8 mouse cellular contexts compared by ENCODE assay signal in genomic region chr5:138256966-138257584, GRCm38 (mm10). TPM values are rescaled to one million over a fixed set of nuclear protein-coding genes. Genes with fewer than 3 reads are reported as not detected.
DNase-seq lines count a peak whose midpoint lies in the region; ATAC-seq lines count a peak whose summit lies in the region.

No protein-coding gene starts in this region.

- peak; percentile 54 for DNase-seq in layer of hippocampus, adult 9-11 months
- DNase-seq in layer of hippocampus, postnatal 36 days, result no peak
- peak; percentile 51 to 53 for DNase-seq in B cell, adult 2 months
- DNase-seq in left cerebral cortex, adult 8-10 months (ENCODE audit: low spot score in 2 of 2), result no peak
- DNase-seq in heart, postnatal 36 days, result no peak
- DNase-seq in gastrocnemius, adult 18-20 months (ENCODE audit: low spot score), result no peak

- intact Hi-C loops in heart, postnatal 36 days (cut with DNase I), result loop anchor here (5.0 kb wide), 1 partner anchor 365 kb away; the partner anchor contains the start of gene A430033K04Rik

- ATAC-seq in common myeloid progenitor, adult 5-6 weeks (replicated peaks; ENCODE audit: low read depth, poor library complexity, severe bottlenecking), result peak; percentile 50
- peak; percentile 38 for ATAC-seq in megakaryocyte progenitor cell, adult 5-6 weeks (replicated peaks; ENCODE audit: poor library complexity)

RNA-seq across cellular contexts. Expression of gene Lamtor4, which starts 1.8 kb away (rescaled TPM):
- total RNA-seq in layer of hippocampus, postnatal 36 days (2021), result 10 to 100 TPM; 54.5 to 58.7 TPM
- total RNA-seq in common myeloid progenitor, adult 5-6 weeks (2017), result 31.0 and 43.3 TPM in 2 replicates
- total RNA-seq in megakaryocyte progenitor cell, adult 5-6 weeks (2015), result 123 and 127 TPM in 2 replicates
- 69.9 and 101 TPM in 2 replicates for total RNA-seq in megakaryocyte progenitor cell, adult 5-6 weeks (2017)
- total RNA-seq in left cerebral cortex, adult 8-10 months (2022), result 10 to 100 TPM; 50.8 to 61.6 (median 55.1) TPM
- total RNA-seq in heart, postnatal 36 days (2021), result 10 to 100 TPM; 57.2 to 61.0 TPM
- 10 to 100 TPM; 47.2 to 51.1 TPM for total RNA-seq in gastrocnemius, adult 18-20 months (2021)

RNA-seq across cellular contexts. Expression of gene BC037034, which starts 6.8 kb away (rescaled TPM):
- total RNA-seq in layer of hippocampus, postnatal 36 days (2021), result 10 to 100 TPM; 70.0 to 73.7 TPM
- 28.9 and 34.1 TPM in 2 replicates for total RNA-seq in common myeloid progenitor, adult 5-6 weeks (2017)
- 35.7 and 44.1 TPM in 2 replicates for total RNA-seq in megakaryocyte progenitor cell, adult 5-6 weeks (2015)
- total RNA-seq in megakaryocyte progenitor cell, adult 5-6 weeks (2017), result 44.1 and 46.7 TPM in 2 replicates
- 10 to 100 TPM; 60.5 to 70.0 (median 66.1) TPM for total RNA-seq in left cerebral cortex, adult 8-10 months (2022)
- 1 to 10 TPM; 2.9 to 4.0 TPM for total RNA-seq in heart, postnatal 36 days (2021)
- 1 to 10 TPM; 2.7 to 3.2 TPM for total RNA-seq in gastrocnemius, adult 18-20 months (2021)

RNA-seq across cellular contexts. Expression of gene Gal3st4, which starts 15.6 kb away (rescaled TPM):
- 1 to 10 TPM; 3.2 to 3.7 TPM for total RNA-seq in layer of hippocampus, postnatal 36 days (2021)
- 0.34 TPM in 1 of 2 replicates, not detected in the other for total RNA-seq in common myeloid progenitor, adult 5-6 weeks (2017)
- not detected in 2 replicates for total RNA-seq in megakaryocyte progenitor cell, adult 5-6 weeks (2015)
- total RNA-seq in megakaryocyte progenitor cell, adult 5-6 weeks (2017), result 0.12 and 0.30 TPM in 2 replicates
- 1 to 10 TPM; 2.8 to 5.2 (median 3.9) TPM for total RNA-seq in left cerebral cortex, adult 8-10 months (2022)
- total RNA-seq in heart, postnatal 36 days (2021), result under 1 TPM; 0.19 to 0.31 TPM
- total RNA-seq in gastrocnemius, adult 18-20 months (2021), result under 1 TPM in 1 of 2 experiments, not detected in 1; 0.14 TPM

RNA-seq across cellular contexts. Expression of gene Gm43720, which starts 22.7 kb away (rescaled TPM):
- total RNA-seq in layer of hippocampus, postnatal 36 days (2021), result not detected
- total RNA-seq in common myeloid progenitor, adult 5-6 weeks (2017), result not detected in 2 replicates
- not detected in 2 replicates for total RNA-seq in megakaryocyte progenitor cell, adult 5-6 weeks (2015)
- not detected in 2 replicates for total RNA-seq in megakaryocyte progenitor cell, adult 5-6 weeks (2017)
- not detected for total RNA-seq in left cerebral cortex, adult 8-10 months (2022)
- not detected for total RNA-seq in heart, postnatal 36 days (2021)
- not detected for total RNA-seq in gastrocnemius, adult 18-20 months (2021)

RNA-seq across cellular contexts. Expression of gene Gpc2, which starts 22.7 kb away (rescaled TPM):
- 1 to 10 TPM; 2.1 to 3.1 TPM for total RNA-seq in layer of hippocampus, postnatal 36 days (2021)
- total RNA-seq in common myeloid progenitor, adult 5-6 weeks (2017), result 5.3 and 7.1 TPM in 2 replicates
- total RNA-seq in megakaryocyte progenitor cell, adult 5-6 weeks (2015), result 1.2 and 2.0 TPM in 2 replicates
- 3.2 and 3.9 TPM in 2 replicates for total RNA-seq in megakaryocyte progenitor cell, adult 5-6 weeks (2017)
- total RNA-seq in left cerebral cortex, adult 8-10 months (2022), result 1 to 10 TPM in 3 of 4 experiments, under 1 TPM in 1; 0.94 to 1.7 (median 1.3) TPM
- total RNA-seq in heart, postnatal 36 days (2021), result under 1 TPM; 0.11 to 0.25 TPM
- not detected for total RNA-seq in gastrocnemius, adult 18-20 months (2021)

Comparison
In these comparisons a context has a peak if more than half of its experiments do, and no peak if none do; other contexts are left out.
1. DNase-seq: peak in layer of hippocampus, adult 9-11 months (single experiment) and B cell, adult 2 months (2 of 2); none in layer of hippocampus, postnatal 36 days (0 of 2), left cerebral cortex, adult 8-10 months (0 of 2), heart, postnatal 36 days (0 of 2) and gastrocnemius, adult 18-20 months (single experiment).